Mouse (Mus musculus): ENCODE data around the gene Fam107b. TPM values are rescaled to one million over a fixed set of nuclear protein-coding genes. Genes with fewer than 3 reads are reported as not detected.

Gene Fam107b
- polyA plus RNA-seq, 1 experiment = 25.9 TPM

- 89% methylated on average over 7 of the region's 7 CpGs for WGBS
- no peaks in the 10 kb centered on the region for H3K36me3 ChIP-seq (ENCODE audit: control insufficient read depth, insufficient read depth, low read length)
- no peak for DNase-seq (ENCODE audit: low read depth in 1 of 2, low spot score in 2 of 2)
- H3K4me1 ChIP-seq (ENCODE audit: control insufficient read depth, insufficient read depth, insufficient read length) = no peaks in the 10 kb centered on the region
- TF ChIP-seq CTCF (IDR thresholded peaks at IDR 0.05; ENCODE audit: extremely low read depth, insufficient read depth, insufficient read length, insufficient replicate concordance) (no peak), POLR2A (IDR thresholded peaks at IDR 0.05; ENCODE audit: low read depth, low read length) (no peak)
- no peak overlapping the region for H3K27ac ChIP-seq (ENCODE audit: insufficient read depth, low read length)
- H3K27me3 ChIP-seq (ENCODE audit: control insufficient read depth, insufficient read depth, low read length) = no peaks in the 10 kb centered on the region
- H3K4me3 ChIP-seq (ENCODE audit: extremely low read depth, insufficient read depth, insufficient read length) = no peak overlapping the region
Measured at GRCm38 (mm10) chr2:3623981-3624584, 53.8 kb downstream of the Fam107b start.

- Histone ChIP-seq H3K36me3 (ENCODE audit: control insufficient read depth, insufficient read depth, low read length) (no peaks in the 10 kb centered on the region), H3K27me3 (ENCODE audit: control insufficient read depth, insufficient read depth, low read length) (no peaks in the 10 kb centered on the region), H3K4me1 (ENCODE audit: control insufficient read depth, insufficient read depth, insufficient read length) (no peaks in the 10 kb centered on the region; the same call in 1 of the 2 replicates), H3K27ac (ENCODE audit: insufficient read depth, low read length) (no peak overlapping the region), H3K4me3 (ENCODE audit: extremely low read depth, insufficient read depth, insufficient read length) (no peak overlapping the region)
- TF ChIP-seq CTCF (IDR thresholded peaks at IDR 0.05; ENCODE audit: extremely low read depth, insufficient read depth, insufficient read length, insufficient replicate concordance) = no peak
- no peak for TF ChIP-seq POLR2A (IDR thresholded peaks at IDR 0.05; ENCODE audit: low read depth, low read length)
- WGBS = 87% methylated on average over 6 of the region's 6 CpGs
- no peak for DNase-seq (ENCODE audit: low read depth in 1 of 2, low spot score in 2 of 2)
Measured at GRCm38 (mm10) chr2:3629096-3629495, 58.8 kb downstream of the Fam107b start.

GRCm38 (mm10) chr2:3629741-3630140, 59.5 kb downstream of the Fam107b start:
- TF ChIP-seq POLR2A (IDR thresholded peaks at IDR 0.05; ENCODE audit: low read depth, low read length) (no peak), CTCF (IDR thresholded peaks at IDR 0.05; ENCODE audit: extremely low read depth, insufficient read depth, insufficient read length, insufficient replicate concordance) (0 out of 2 replicates have a peak, but pooled peaks have one; percentile 11)
- H3K36me3 ChIP-seq (ENCODE audit: control insufficient read depth, insufficient read depth, low read length) = no peaks in the 10 kb centered on the region
- no peaks in the 10 kb centered on the region for H3K27me3 ChIP-seq (ENCODE audit: control insufficient read depth, insufficient read depth, low read length)
- no peaks in the 10 kb centered on the region; the same call in 1 of the 2 replicates for H3K4me1 ChIP-seq (ENCODE audit: control insufficient read depth, insufficient read depth, insufficient read length)
- whole genome bisulfite sequencing = 86% methylated on average over 5 of the region's 5 CpGs
- H3K27ac ChIP-seq (ENCODE audit: insufficient read depth, low read length) = no peak overlapping the region
- H3K4me3 ChIP-seq (ENCODE audit: extremely low read depth, insufficient read depth, insufficient read length) = no peak overlapping the region
- DNase-seq (ENCODE audit: low read depth in 1 of 2, low spot score in 2 of 2) = no peak

GRCm38 (mm10) chr2:3630769-3631477, 60.6 kb downstream of the Fam107b start:
- H3K36me3 ChIP-seq (ENCODE audit: control insufficient read depth, insufficient read depth, low read length) = no peaks in the 10 kb centered on the region
- no peak for DNase-seq (ENCODE audit: low read depth in 1 of 2, low spot score in 2 of 2)
- H3K4me3 ChIP-seq (ENCODE audit: extremely low read depth, insufficient read depth, insufficient read length) = no peak overlapping the region
- H3K4me1 ChIP-seq (ENCODE audit: control insufficient read depth, insufficient read depth, insufficient read length) = no peaks in the 10 kb centered on the region; the same call in 1 of the 2 replicates
- no peaks in the 10 kb centered on the region for H3K27me3 ChIP-seq (ENCODE audit: control insufficient read depth, insufficient read depth, low read length)
- no peak overlapping the region for H3K27ac ChIP-seq (ENCODE audit: insufficient read depth, low read length)
- WGBS = 62% methylated on average over 5 of the region's 5 CpGs
- no peak for TF ChIP-seq CTCF (IDR thresholded peaks at IDR 0.05; ENCODE audit: extremely low read depth, insufficient read depth, insufficient read length, insufficient replicate concordance)
- TF ChIP-seq POLR2A (IDR thresholded peaks at IDR 0.05; ENCODE audit: low read depth, low read length) = no peak

- H3K4me3 ChIP-seq (ENCODE audit: extremely low read depth, insufficient read depth, insufficient read length) = no peak overlapping the region
- no peaks in the 10 kb centered on the region for H3K27me3 ChIP-seq (ENCODE audit: control insufficient read depth, insufficient read depth, low read length)
- H3K27ac ChIP-seq (ENCODE audit: insufficient read depth, low read length) = no peak overlapping the region
- TF ChIP-seq CTCF (IDR thresholded peaks at IDR 0.05; ENCODE audit: extremely low read depth, insufficient read depth, insufficient read length, insufficient replicate concordance) (no peak), POLR2A (IDR thresholded peaks at IDR 0.05; ENCODE audit: low read depth, low read length) (no peak)
- no peaks in the 10 kb centered on the region; the same call in 1 of the 2 replicates for H3K4me1 ChIP-seq (ENCODE audit: control insufficient read depth, insufficient read depth, insufficient read length)
- WGBS = 74% methylated on average over 9 of the region's 9 CpGs
- no peak for DNase-seq (ENCODE audit: low read depth in 1 of 2, low spot score in 2 of 2)
- H3K36me3 ChIP-seq (ENCODE audit: control insufficient read depth, insufficient read depth, low read length) = no peaks in the 10 kb centered on the region
Measured at GRCm38 (mm10) chr2:3633137-3633536, 62.8 kb downstream of the Fam107b start.

- no peak overlapping the region for H3K27ac ChIP-seq (ENCODE audit: insufficient read depth, low read length)
- H3K36me3 ChIP-seq (ENCODE audit: control insufficient read depth, insufficient read depth, low read length) = no peaks in the 10 kb centered on the region
- no peak for TF ChIP-seq CTCF (IDR thresholded peaks at IDR 0.05; ENCODE audit: extremely low read depth, insufficient read depth, insufficient read length, insufficient replicate concordance)
- TF ChIP-seq POLR2A (IDR thresholded peaks at IDR 0.05; ENCODE audit: low read depth, low read length) = no peak
- H3K4me3 ChIP-seq (ENCODE audit: extremely low read depth, insufficient read depth, insufficient read length) = no peak overlapping the region
- WGBS = 89% methylated on average over 5 of the region's 5 CpGs
- no peaks in the 10 kb centered on the region for H3K4me1 ChIP-seq (ENCODE audit: control insufficient read depth, insufficient read depth, insufficient read length)
- no peaks in the 10 kb centered on the region for H3K27me3 ChIP-seq (ENCODE audit: control insufficient read depth, insufficient read depth, low read length)
- no peak for DNase-seq (ENCODE audit: low read depth in 1 of 2, low spot score in 2 of 2)
Measured at GRCm38 (mm10) chr2:3636771-3637170, 66.5 kb downstream of the Fam107b start.
